Mouse (Mus musculus): ENCODE data around the gene Il9. TPM values are rescaled to one million over a fixed set of nuclear protein-coding genes. Genes with fewer than 3 reads are reported as not detected.

The Il9 gene
- total RNA-seq (2017), result not detected in 2 replicates

DNA sequence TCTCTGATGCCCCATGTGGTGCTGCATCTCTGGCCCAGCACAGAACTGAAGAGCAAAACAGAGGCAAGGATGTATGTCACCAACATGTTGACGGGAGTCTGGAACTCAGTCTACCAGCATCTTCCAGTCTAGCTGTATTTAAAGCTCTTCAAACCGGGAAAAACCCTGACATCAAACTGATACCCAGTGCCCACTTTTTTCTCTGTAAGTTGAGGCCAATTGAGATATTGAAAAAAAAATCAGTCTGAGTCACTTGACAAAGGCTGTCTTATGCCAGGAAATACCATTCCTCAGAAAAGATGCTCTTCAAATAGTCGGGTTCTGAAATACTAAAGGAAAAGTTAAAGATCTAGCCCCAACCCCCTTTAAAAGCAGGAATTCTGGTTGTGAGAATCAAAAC lies at the start of gene Il9:
Gene Il9 (minus strand): TSS at position 101 of the 400 bp plus-strand sequence.
- no peak for ATAC-seq (ENCODE audit: extremely low read depth, insufficient number of reproducible peaks, low FRiP score, poor library complexity, severe bottlenecking)

DNA sequence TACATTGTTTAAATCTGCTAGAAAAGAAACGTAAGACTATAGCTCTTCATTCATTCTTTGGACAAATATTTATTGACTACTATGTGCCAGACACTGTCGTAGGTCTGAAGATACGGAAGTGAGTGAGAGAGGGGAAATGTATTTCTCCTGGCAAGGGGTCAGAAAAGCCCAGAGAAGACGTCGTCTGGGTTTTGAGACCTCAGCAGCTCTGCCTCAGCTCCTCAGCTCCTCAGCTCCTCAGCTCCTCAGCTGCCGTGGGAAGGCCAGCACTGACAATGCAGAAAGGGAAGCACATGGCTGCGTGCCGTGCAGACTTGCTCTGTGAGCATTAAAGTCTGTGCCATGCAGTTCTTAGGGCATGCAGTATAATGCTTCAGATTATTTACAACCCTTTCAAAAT lies 47.6 kb upstream of the Il9 start:
- ATAC-seq (ENCODE audit: extremely low read depth, insufficient number of reproducible peaks, low FRiP score, poor library complexity, severe bottlenecking), result no peak

DNA sequence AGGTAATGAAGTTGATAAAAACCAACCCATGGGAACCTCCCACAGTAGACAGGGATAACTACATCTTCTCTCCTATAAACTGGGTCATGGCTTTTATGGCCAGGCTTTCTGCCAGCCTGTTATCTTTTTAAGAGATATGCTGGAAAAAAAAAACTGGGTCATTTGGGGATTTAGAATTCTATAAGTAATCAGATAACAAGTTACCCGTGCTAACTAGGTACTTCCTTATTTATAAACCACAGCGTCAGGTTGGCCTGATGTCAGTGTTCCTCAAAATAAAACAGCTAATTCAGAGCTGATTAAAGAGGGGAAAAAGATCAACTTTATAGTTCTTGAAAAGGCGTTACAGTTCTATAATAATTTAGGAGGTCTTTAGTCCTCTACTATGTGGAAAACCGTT lies 47.0 kb upstream of the Il9 start:
- ATAC-seq (ENCODE audit: extremely low read depth, insufficient number of reproducible peaks, low FRiP score, poor library complexity, severe bottlenecking), result no peak

DNA sequence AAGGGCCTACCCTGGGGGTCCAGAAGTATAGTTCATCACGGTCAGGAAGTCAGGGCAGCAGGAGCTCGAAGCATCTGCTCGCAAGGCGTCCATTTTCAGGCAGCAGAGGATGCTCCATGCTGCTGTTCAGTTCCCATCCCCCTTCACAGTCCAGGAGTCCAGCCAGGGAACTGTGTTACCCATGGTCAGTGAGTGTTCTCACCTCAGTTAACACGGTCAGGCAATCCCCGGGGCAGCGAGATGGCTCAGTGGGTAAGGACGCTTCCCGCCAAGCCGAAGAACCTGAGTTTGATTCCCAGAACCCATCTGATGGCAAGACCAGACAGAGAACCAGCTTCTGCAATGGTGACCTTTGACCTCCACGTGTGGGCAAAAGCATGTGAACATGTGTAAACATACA lies 46.2 kb upstream of the Il9 start:
- ATAC-seq (ENCODE audit: extremely low read depth, insufficient number of reproducible peaks, low FRiP score, poor library complexity, severe bottlenecking), result no peak

DNA sequence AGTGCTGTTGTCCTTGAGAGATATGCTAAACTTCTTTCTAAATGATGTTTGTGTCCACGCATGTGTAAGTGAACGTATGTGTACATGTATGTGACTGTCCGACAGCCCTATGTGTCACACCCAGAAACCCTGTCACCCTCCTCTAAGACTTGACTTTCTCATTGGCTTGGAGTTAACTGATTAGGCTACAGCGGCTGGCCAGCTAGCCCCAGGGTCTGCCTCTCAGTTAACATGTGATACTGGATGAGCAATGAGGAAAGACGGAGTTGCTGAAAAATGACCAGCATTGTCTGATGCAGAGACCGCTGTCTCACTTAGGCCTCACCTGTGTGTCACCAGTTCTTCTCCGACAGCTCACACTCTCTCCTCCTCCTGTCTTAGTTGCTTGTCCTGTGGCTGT lies 45.8 kb upstream of the Il9 start:
- no peak for ATAC-seq (ENCODE audit: extremely low read depth, insufficient number of reproducible peaks, low FRiP score, poor library complexity, severe bottlenecking)

DNA sequence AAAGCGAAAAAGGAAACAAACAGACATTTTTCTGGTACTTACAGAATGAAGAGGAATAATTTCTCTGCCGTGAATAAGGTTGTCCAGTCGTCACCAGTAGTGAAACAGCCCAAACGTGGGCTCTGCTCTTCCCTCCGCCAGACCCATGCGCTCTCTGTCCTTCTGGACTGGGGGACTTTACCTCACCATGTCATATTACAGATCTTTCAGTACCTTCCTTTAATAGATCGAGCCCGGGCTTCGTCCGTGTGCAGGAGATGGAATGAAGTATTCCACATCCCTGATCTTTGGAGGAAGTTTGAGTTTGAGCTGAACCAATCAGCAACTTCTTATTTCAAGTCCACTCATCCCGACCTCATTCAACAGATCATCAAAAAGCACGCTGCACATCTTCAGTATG lies 44.8 kb upstream of the Il9 start:
- ATAC-seq (ENCODE audit: extremely low read depth, insufficient number of reproducible peaks, low FRiP score, poor library complexity, severe bottlenecking), result no peak

DNA sequence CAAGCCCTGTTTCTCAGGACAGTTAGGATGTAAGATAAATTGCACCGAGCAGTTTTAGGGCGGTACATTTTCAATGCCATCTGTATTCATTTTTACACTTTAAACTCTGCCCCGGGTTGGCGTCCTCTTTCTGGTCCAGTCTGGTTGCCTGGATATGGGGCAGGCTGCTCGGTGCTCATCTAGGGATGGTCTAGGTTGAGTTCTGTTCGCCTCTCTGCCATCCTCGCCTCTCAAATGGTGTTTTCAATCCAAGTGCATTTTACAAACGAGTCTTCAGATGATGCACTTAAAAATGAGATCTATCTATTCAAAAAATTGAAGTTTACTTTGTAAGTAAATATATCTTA lies 40.7 kb upstream of the Il9 start:
- no peak for ATAC-seq (ENCODE audit: extremely low read depth, insufficient number of reproducible peaks, low FRiP score, poor library complexity, severe bottlenecking)

DNA sequence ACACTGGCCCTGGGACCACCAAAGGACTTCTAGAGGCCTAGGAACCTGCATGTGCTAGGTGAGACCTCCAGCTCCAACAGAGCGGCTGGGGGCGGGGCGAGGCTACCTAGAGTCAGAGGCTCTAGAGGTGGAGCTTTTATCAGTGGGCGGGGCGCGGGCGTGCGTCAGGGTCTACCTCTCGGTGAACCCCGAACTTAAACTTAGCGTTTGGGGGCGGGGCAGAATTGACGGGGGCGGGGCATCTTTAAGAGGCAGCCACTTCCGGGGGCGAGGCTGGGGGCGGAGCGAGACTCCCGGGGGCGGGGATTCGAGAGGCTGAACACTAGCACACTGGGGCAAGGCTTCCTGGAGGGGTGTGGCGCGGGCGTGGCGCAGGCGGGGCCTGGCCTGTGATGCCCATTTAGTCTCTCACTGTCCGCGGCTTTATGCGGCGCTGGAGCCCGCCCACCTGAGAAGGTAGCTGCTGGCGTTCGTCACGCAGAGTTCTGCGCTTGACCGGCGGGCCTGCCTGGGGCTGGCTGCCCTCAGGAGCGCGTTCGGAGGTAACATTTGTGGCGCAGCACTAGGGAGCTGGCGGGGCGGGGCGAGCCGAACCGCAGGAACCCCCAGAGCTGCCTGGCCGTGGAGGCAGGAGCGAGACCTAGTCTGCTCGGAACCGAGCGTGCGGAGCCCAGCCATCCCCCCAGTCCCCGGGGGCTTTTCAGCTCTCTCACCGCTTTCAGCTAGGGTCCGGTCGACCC lies 40.2 kb upstream of the Il9 start, which contains the start of gene Fbxl21:
Gene Fbxl21 (plus strand): TSS at position 392 of the 740 bp plus-strand sequence.
- peak; percentile 79 for ATAC-seq (ENCODE audit: extremely low read depth, insufficient number of reproducible peaks, low FRiP score, poor library complexity, severe bottlenecking)

DNA sequence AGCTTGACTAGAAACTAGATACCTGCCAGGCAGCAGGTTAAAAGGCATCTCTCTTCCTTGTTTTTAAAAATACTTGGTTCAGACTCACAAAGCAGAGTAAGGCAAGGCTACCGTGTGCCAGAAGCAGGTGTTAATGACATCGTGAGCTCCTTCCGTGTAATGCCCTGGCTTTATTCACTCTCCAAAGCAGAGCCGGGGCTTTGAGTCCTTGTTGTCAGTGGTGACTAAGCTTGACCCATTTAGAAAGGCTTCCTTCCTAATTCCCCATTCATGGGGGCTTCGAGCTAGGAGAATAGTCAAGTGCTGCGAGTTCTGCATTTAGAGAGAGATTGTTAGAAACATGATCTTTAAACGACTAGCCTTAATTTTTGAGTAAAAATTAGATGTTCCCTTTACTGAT lies 34.8 kb upstream of the Il9 start:
- no peak for ATAC-seq (ENCODE audit: extremely low read depth, insufficient number of reproducible peaks, low FRiP score, poor library complexity, severe bottlenecking)

DNA sequence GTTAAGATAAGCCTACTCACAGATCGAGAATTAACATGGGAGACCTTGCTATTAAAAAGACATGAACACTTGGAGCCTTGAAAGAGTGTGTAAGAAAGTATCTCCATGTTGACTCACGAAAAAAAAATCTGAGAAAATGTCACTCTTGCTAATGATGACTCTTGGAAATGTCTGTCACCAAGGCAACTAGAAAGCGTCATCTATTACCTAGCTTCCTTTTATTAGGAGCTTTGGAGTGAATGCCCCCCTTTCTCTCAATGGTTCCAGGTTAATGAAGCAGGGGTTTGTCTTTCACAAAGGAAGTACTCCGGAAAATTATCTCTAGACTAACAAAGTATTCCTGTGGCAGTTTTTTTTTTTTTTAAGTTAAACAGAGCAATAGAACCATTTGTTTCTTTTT lies 34.3 kb upstream of the Il9 start:
- no peak for ATAC-seq (ENCODE audit: extremely low read depth, insufficient number of reproducible peaks, low FRiP score, poor library complexity, severe bottlenecking)

DNA sequence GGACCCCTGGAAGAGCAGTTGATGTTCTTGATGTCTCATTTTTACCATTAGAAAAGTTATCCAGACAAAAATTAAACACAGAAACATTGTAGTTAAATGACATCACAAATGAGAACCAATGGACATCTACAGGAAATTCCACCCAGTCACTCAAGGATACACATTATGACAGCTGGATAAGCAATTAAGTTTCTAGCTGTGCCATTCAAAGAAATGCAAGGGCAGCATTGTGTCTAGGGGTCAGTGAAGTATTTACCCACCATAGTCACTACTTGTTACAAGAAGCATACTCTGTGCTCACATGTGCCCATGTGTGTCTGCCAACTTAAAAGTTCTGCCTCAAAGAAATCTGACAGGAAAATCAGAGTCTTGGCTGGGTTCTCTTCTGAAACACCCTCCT lies 31.5 kb upstream of the Il9 start:
- no peak for ATAC-seq (ENCODE audit: extremely low read depth, insufficient number of reproducible peaks, low FRiP score, poor library complexity, severe bottlenecking)

DNA sequence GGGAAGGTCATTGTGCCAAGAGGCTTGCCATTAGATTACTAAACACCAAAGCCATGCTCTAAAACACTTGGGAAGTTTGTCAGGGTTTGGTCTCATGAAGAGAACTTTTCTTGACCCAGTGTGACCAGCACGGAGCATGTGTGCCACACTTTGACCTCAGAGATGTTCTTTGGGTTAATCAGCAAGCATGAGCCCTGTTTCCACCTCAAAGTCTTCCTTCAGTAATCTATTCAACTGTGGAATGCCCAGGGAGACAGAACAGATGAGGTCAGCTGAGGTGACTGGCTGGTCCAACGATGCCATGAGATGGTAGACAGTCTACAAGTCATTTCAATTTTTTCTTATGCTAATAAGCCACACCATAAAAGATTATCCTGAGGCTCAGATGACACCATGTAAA lies 27.8 kb upstream of the Il9 start:
- no peak for ATAC-seq (ENCODE audit: extremely low read depth, insufficient number of reproducible peaks, low FRiP score, poor library complexity, severe bottlenecking)

DNA sequence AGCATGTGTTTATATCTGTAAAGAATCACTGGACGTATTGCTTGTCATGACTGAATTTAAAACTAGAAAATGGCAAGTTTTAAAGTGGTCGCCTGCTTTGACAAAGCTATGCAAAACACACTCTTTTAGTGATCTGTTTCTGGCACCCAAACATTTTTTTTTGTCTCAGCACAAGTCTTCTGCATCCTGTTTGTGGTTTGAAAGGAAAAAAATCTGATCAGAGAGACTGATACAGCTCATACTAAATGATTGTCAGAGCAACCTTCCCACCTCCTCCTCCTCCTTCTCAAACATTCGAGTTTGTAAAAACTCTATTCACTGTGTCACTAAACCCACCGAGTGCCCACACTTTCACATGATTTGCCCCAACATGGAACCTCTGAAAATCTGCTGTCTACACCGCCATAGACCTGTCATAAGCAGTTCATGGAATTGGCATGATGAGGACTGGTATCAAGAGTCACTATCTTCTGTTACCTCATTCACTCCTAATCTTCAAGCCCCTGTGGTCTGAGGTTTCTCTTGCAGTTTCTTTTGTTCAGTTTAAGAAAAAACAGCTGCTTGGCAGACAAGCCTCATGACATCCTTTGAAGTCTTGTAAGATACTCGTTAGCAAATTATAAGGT lies 24.9 kb upstream of the Il9 start:
- 0 out of 2 replicates have a peak, but pooled peaks have one; percentile 13 for ATAC-seq (ENCODE audit: extremely low read depth, insufficient number of reproducible peaks, low FRiP score, poor library complexity, severe bottlenecking)

DNA sequence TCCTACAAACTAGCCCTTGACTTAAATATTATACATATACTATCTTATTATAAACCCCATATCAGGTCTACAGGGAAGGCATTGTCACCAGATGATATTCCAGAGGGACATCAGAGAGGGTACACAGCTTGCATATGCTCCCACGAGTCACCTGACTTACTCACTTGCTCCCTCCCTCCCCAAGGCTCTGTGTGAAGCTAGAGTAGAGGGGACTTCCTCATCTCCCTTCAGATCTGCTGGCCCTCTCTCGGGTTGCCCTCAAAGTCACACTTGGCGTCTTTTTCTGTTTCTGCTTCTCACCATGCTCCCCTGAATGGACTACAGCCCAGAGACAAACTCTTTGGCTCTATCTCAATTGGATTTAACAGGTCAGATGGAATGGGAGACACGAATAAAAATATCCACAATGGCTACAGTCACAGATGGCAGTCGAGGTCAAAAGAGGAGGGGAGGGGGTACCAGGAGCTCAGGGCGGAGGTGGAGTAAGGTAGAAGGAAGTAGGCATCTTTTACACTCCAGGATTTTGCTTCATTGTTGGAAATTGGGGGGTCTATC lies 19.9 kb upstream of the Il9 start:
- ATAC-seq (ENCODE audit: extremely low read depth, insufficient number of reproducible peaks, low FRiP score, poor library complexity, severe bottlenecking), result no peak

DNA sequence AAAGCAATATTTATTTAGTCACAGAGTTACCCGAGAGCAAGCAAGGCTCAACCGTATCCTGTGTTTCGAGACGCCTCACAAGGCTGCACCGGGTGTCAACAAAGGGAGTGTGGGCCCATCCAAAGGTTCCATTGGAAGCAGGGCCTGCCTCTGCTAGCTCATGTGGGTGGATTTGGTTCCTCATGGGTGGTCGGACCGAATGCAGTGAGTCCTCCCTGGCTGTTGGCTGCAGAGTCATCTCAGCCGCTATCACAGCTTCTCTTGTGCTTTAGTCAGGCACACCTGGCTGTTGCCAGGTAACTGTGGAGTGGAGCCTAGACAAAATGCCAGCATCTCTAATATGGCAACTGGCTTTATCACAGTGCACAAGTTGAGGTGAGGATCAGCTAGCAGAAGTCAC lies 18.6 kb upstream of the Il9 start:
- ATAC-seq (ENCODE audit: extremely low read depth, insufficient number of reproducible peaks, low FRiP score, poor library complexity, severe bottlenecking), result no peak

DNA sequence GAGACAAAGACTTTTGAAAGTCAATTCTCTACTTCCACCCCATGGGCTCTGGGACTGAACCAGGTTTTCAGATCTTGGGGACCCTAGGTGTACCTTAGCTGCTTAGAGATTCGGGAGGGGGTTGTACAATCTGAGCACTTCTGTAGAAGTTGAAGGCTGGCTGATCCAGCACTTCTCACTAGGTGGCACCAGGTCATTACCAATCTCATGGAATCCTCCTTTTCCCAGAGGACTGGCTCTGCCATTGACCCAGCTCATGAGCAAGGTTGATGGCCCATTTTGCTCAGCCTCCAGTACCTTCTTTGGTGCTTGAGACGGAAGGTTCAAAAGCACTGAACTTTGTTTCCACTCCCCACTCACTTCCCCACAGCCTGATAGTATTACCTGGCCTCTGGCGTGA lies 18.1 kb upstream of the Il9 start:
- no peak for ATAC-seq (ENCODE audit: extremely low read depth, insufficient number of reproducible peaks, low FRiP score, poor library complexity, severe bottlenecking)

DNA sequence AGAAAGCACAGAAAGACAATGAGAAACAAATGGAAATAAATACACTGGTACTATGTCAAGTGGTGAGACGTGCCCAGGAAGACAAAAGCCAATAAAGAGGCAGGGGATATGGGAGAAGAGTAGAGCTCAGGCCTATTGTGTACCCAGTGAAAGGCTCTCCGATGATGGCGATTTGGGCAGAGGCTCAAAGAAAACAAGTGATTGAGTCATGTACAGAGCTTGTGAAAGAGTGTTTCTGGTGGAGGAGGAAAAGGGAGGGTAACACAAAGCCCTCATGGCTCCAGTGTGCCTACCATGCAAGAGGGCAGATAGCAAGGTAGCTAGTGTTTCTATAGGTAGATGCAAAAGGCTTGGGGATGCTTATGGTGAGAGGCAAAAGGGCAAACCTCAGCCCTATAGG lies 12.4 kb upstream of the Il9 start:
- no peak for ATAC-seq (ENCODE audit: extremely low read depth, insufficient number of reproducible peaks, low FRiP score, poor library complexity, severe bottlenecking)

DNA sequence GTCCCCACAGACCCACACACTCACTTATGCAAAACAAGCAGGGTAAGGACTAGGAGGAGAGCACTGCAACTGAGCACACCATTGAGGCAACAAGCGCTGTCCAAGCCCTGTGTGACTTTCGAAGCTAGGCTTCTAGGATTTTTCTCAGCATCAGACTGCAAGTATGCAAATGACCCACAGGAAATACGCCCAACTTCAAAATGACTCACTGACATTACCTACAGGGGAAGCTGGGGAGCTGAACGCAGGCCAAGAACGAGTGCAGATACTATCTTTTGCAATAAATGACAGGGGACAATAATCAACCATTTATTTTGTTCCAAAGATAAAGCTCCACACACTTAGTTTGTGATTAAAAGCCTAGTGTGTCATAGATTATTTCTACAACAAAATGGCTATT lies 6.0 kb upstream of the Il9 start:
- ATAC-seq (ENCODE audit: extremely low read depth, insufficient number of reproducible peaks, low FRiP score, poor library complexity, severe bottlenecking), result no peak

DNA sequence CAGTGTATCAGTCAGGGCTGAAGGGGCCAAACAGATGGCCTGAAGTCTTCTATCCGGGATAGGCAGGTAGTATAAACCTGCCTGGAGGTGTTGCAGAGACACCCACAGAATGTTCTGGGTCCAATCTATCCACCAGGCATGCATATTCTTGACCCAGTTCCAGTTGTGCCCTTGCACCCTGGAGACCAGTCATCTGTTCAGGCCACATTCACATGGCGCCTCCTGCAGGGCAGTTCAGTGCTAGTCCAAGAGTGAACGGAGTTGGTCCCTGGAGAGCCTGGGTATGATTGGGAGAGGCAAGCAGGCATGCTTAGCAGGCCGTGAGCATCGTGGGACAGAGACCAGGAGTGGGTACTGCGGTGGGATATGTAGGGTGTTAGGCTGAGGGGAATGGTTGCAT lies 4.0 kb downstream of the Il9 start:
- no peak for ATAC-seq (ENCODE audit: extremely low read depth, insufficient number of reproducible peaks, low FRiP score, poor library complexity, severe bottlenecking)

DNA sequence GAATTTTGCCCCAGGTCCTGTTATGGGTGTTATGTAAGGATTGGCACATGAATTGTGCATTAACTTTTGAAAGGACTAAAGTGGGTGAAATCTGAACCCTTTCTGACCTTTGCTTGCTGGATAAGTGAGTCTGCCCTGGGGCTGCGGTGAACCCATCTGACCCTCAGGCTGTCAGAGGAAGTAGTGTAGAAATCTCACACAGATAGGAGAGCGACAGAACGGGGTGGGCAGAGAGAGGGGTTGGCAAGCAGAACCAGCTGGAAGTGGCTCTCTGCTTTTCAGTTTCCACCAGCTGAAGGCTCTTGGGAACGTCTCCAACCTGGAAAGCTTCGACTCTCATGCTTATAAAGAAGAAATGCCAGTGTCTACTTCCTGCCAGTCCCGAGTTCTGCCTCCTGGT lies 4.8 kb downstream of the Il9 start:
- no peak for ATAC-seq (ENCODE audit: extremely low read depth, insufficient number of reproducible peaks, low FRiP score, poor library complexity, severe bottlenecking)

DNA sequence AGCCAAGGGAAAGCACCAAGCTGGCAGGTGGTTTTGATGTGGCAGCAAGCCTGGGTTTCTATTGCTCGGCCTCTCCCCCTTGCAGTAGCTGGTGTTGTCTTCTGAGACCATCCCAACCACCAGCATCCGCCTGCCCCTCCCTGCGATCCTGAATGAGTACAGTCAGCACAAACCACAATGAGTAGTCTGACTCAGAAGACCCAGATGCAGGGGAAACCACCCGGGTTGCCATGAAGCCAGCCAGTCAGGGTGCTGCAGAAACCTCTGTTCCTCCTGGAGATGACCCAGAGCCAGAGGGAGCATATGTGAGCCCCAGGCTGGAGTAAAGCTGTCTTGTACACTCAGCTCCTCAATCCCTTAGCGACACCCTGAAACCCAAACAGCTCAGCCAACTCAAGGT lies 5.3 kb downstream of the Il9 start:
- ATAC-seq (ENCODE audit: extremely low read depth, insufficient number of reproducible peaks, low FRiP score, poor library complexity, severe bottlenecking), result peak; percentile 45; the same call in 1 of the 2 replicates
